Mouse (Mus musculus) heart, postnatal 0 days (tissue): Measurements from ENCODE around the gene Pafah1b2.

ENCODE experiments used
- CTCF ChIP-seq: IDR thresholded peaks from 2 replicates; pipeline ENCODE4 v1.5.1; 2016; ENCODE audit warnings: antibody characterized with exemption, control low read depth, low read depth
- EP300 ChIP-seq: IDR thresholded peaks from 2 replicates; pipeline ENCODE4 v1.6.1; 2016; ENCODE audit warnings: antibody characterized with exemption, low read depth

DNA sequence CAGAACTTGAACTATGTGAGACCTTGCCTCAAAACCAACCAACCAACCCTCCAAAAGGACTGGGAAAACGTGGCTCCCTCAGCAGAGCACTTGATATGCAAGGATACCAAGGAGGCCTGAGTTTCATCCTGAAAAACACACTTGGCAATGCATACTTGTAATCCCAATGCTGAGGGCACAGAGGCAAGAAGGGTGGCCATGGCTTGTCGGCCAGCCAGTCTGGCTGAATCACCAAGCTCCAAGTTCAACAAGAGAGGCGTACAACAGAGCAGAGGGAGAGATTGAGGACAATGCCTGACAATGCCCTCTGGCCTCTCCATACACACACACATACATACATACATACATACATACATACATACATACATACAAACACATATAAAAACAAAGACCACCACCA, 8.0 kb downstream of the Pafah1b2 start:
- TF ChIP-seq CTCF, result no peak
- TF ChIP-seq EP300, result no peak
